Mouse (Mus musculus) C2C12 (cell line): ENCODE results near the gene Samd4b. TPM values are rescaled to one million over a fixed set of nuclear protein-coding genes. Genes with fewer than 3 reads are reported as not detected.

Experiments
- H3K27me3 ChIP-seq: one replicate; pipeline ENCODE4 v1.6.1; 2011; ENCODE audit not compliant: control insufficient read depth, insufficient read depth, insufficient read length
- H3K36me3 ChIP-seq: one replicate; pipeline ENCODE4 v1.6.1; 2011; ENCODE audit not compliant: control insufficient read depth, insufficient read depth
- H3K4me3 ChIP-seq: one replicate; pipeline ENCODE4 v1.5.1; 2011; ENCODE audit warnings: mild to moderate bottlenecking, control low read depth; ENCODE audit not compliant: poor library complexity, insufficient read depth, severe bottlenecking
- H3K79me2 ChIP-seq: one replicate; pipeline ENCODE4 v1.6.1; 2011; ENCODE audit not compliant: control insufficient read depth, insufficient read depth
- H3K79me3 ChIP-seq: one replicate; pipeline ENCODE4 v1.6.1; 2011; ENCODE audit warnings: low read depth, control low read depth
- H3ac ChIP-seq: one replicate; pipeline ENCODE3; 2011; ENCODE audit warnings: low read depth; ENCODE audit not compliant: control insufficient read depth, insufficient read length
- CEBPB ChIP-seq: IDR thresholded peaks from one replicate; pipeline ENCODE4 v1.6.1; 2011; ENCODE audit warnings: low read depth, mild to moderate bottlenecking, control low read depth, moderate library complexity
- CTCF ChIP-seq: IDR thresholded peaks from one replicate; pipeline ENCODE4 v1.5.1; 2011; ENCODE audit not compliant: control insufficient read depth, insufficient read depth, insufficient read length
- FOSL1 ChIP-seq: IDR thresholded peaks from one replicate; pipeline ENCODE4 v1.8.0; 2011; ENCODE audit warnings: mild to moderate bottlenecking, low read length; ENCODE audit not compliant: poor library complexity, insufficient read depth, severe bottlenecking
- MAX ChIP-seq: IDR thresholded peaks from one replicate; pipeline ENCODE4 v1.6.1; 2011; ENCODE audit warnings: mild to moderate bottlenecking, control low read depth
- MYOD1 ChIP-seq: IDR thresholded peaks from one replicate; pipeline ENCODE4 v1.6.1; 2011; ENCODE audit warnings: low read depth; ENCODE audit not compliant: control insufficient read depth, insufficient read length
- MYOG ChIP-seq: IDR thresholded peaks from one replicate; pipeline ENCODE4 v1.6.1; 2011; ENCODE audit not compliant: control insufficient read depth, insufficient read length; ENCODE audit errors: extremely low read depth
- USF1 ChIP-seq: IDR thresholded peaks from one replicate; pipeline ENCODE4 v1.6.1; 2011; ENCODE audit warnings: low read depth, mild to moderate bottlenecking, control low read depth, moderate library complexity
- polyA plus RNA-seq: library from polyadenylated mRNA; unstranded; fragments of >200 nt; fragmentation: generic; extraction: Trizol; gene quantifications from one replicate; pipeline ENCODE4 v1.2.1, GENCODE M21; 2012; ENCODE audit warnings: missing spikeins

Gene Samd4b
- polyA plus RNA-seq, 1 experiment: 42.6 TPM

DNA sequence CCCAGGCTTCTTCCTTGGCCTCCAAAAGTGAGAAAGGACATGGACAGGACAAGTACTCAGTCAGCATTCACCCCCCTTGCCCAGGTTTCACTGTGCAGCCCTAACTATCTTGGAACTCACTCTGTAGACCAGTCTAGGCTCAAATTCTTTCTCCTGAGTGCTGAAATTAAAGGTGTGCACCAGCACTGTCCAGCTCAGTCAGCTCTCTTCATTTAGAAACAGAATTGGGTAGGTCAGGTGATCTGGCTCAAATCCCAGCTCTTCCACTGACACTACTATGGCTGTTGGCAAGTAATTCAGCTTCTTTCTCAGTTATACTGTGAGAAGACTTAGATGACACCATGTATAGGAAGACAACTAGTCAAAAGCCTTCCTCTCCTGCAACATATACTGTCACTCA lies 170.2 kb downstream of the Samd4b start:
- Histone ChIP-seq H3K4me3 (no peak overlapping the region), H3K79me2 (peaks cover 75% of the 10 kb centered on the region), H3K79me3 (peaks cover 35% of the 10 kb centered on the region), H3K27me3 (no peaks in the 10 kb centered on the region), H3ac (no peak overlapping the region), H3K36me3 (peaks cover 29% of the 10 kb centered on the region)
- TF ChIP-seq CTCF: no peak

DNA sequence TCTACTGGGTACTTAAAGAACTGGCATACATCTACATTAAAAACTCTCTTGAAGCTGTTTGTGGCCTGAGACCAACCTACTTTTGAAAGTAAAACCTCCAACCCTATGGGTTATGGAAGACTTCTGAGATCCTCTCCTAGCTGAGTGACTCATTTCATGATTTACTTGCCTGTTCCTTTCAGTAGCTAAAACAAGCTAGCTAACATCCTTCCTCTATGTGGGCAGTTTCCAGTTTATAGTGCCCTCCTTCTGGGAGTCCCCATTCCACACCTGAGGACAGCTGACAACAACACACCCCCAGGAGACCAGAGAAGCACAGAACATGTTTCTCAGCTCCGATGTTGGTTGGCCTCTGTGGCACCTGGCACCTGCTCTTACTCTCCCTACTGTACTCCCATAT lies 174.9 kb downstream of the Samd4b start:
- peaks cover 34% of the 10 kb centered on the region for H3K36me3 ChIP-seq

GRCm38 (mm10) chr7:28419416-28419815 lies 178.5 kb downstream of the Samd4b start:
- H3K36me3 ChIP-seq: peaks cover 36% of the 10 kb centered on the region
- peaks cover 3% of the 10 kb centered on the region for H3K79me3 ChIP-seq
- TF ChIP-seq MYOD1 (no peak), CEBPB (no peak), MYOG (no peak), CTCF (no peak), MAX (no peak)

More for the DNA sequence above, 174.9 kb downstream of the Samd4b start:
- Histone ChIP-seq H3K79me2 (peaks cover 28% of the 10 kb centered on the region), H3K27me3 (no peaks in the 10 kb centered on the region), H3ac (no peak overlapping the region), H3K4me3 (no peak overlapping the region), H3K79me3 (peaks cover 14% of the 10 kb centered on the region)
- TF ChIP-seq MYOD1: no peak
- TF ChIP-seq USF1: no peak
- no peak for TF ChIP-seq FOSL1
- no peak for TF ChIP-seq CEBPB
- no peak for TF ChIP-seq MAX
- no peak for TF ChIP-seq MYOG
- TF ChIP-seq CTCF: no peak

GRCm38 (mm10) chr7:28418096-28418670 lies 179.8 kb downstream of the Samd4b start:
- Histone ChIP-seq H3K4me3 (no peak overlapping the region), H3K79me2 (no peaks in the 10 kb centered on the region), H3ac (no peak overlapping the region), H3K79me3 (no peaks in the 10 kb centered on the region), H3K36me3 (peaks cover 40% of the 10 kb centered on the region), H3K27me3 (no peaks in the 10 kb centered on the region)
- TF ChIP-seq USF1 (no peak), MYOD1 (no peak), CEBPB (no peak), FOSL1 (no peak), MYOG (no peak), MAX (no peak), CTCF (no peak)

More at GRCm38 (mm10) chr7:28419416-28419815, 178.5 kb downstream of the Samd4b start:
- no peak overlapping the region for H3ac ChIP-seq
- H3K27me3 ChIP-seq: no peaks in the 10 kb centered on the region
- H3K79me2 ChIP-seq: no peaks in the 10 kb centered on the region
- H3K4me3 ChIP-seq: no peak overlapping the region

- Histone ChIP-seq H3K79me3 (no peaks in the 10 kb centered on the region), H3K36me3 (peaks cover 40% of the 10 kb centered on the region), H3K27me3 (no peaks in the 10 kb centered on the region), H3K79me2 (no peaks in the 10 kb centered on the region), H3K4me3 (no peak overlapping the region), H3ac (no peak overlapping the region)
- TF ChIP-seq CTCF (no peak), FOSL1 (no peak), MAX (no peak), USF1 (no peak)
Observed at GRCm38 (mm10) chr7:28417368-28417767, 180.6 kb downstream of the Samd4b start.

DNA sequence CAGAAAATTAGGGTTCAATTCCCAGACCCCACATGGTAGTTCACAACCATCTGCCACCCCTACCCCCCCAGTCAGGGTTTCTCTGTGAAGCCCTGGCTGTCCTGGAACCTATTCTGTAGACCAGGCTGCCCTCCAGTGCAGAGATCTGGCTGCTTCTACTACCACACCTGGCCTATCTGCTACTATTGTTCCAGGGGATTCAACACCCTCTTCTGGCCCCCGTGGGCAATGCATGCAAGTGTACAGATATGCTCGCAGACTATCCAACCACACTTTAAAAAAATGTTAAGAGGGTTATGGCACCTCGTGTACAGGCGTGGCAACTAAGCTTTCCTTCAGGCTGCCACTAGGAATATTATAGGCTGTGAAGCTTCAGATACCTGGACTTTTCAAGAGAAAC lies 185.1 kb downstream of the Samd4b start:
- no peak for TF ChIP-seq USF1
- TF ChIP-seq MAX: no peak
- TF ChIP-seq MYOG: no peak
- no peak for TF ChIP-seq FOSL1
- TF ChIP-seq CTCF: no peak
- TF ChIP-seq MYOD1: no peak
- Histone ChIP-seq H3ac (no peak overlapping the region), H3K4me3 (no peak overlapping the region), H3K36me3 (peaks cover 42% of the 10 kb centered on the region), H3K79me2 (no peaks in the 10 kb centered on the region), H3K27me3 (no peaks in the 10 kb centered on the region), H3K79me3 (no peaks in the 10 kb centered on the region)
